Mouse (Mus musculus) ES-Bruce4 (cell line): ENCODE results near the gene Inpp5a. TPM values are rescaled to one million over a fixed set of nuclear protein-coding genes. Genes with fewer than 3 reads are reported as not detected.

Experiments used
- H3K27ac ChIP-seq: 2 replicates; pipeline ENCODE4 v1.5.1; 2012; ENCODE audit warnings: low read length, inconsistent platforms; ENCODE audit not compliant: insufficient read depth
- H3K27me3 ChIP-seq: 2 replicates; pipeline ENCODE4 v1.6.1; 2012; ENCODE audit warnings: mild to moderate bottlenecking, low read length, inconsistent platforms; ENCODE audit not compliant: control insufficient read depth, poor library complexity, insufficient read depth, severe bottlenecking
- H3K36me3 ChIP-seq: 2 replicates; pipeline ENCODE4 v1.6.1; 2012; ENCODE audit warnings: inconsistent platforms, mild to moderate bottlenecking, low read length, moderate library complexity; ENCODE audit not compliant: control insufficient read depth, poor library complexity, insufficient read depth, severe bottlenecking
- H3K4me1 ChIP-seq: one replicate; pipeline ENCODE4 v1.8.1; 2011; ENCODE audit warnings: low read length; ENCODE audit not compliant: control insufficient read depth, insufficient read depth
- H3K4me3 ChIP-seq: 2 replicates; pipeline ENCODE4 v1.5.1; 2011; ENCODE audit warnings: low read depth, mild to moderate bottlenecking, low read length
- H3K9ac ChIP-seq: 2 replicates; pipeline ENCODE4 v1.6.1; 2012; ENCODE audit warnings: low read depth, mild to moderate bottlenecking, inconsistent platforms; ENCODE audit not compliant: poor library complexity, severe bottlenecking
- H3K9me3 ChIP-seq: replicated peaks from 2 replicates; pipeline ENCODE4 v1.6.1; 2012; ENCODE audit warnings: mild to moderate bottlenecking, low read length, inconsistent platforms; ENCODE audit not compliant: control insufficient read depth, poor library complexity, insufficient read depth, severe bottlenecking
- CTCF ChIP-seq: IDR thresholded peaks from one replicate; pipeline ENCODE4 v1.8.1; 2011; ENCODE audit warnings: low read depth, low read length
- EP300 ChIP-seq: IDR thresholded peaks from 2 replicates; pipeline ENCODE4 v1.6.1; 2011; ENCODE audit warnings: low read depth, low read length; ENCODE audit not compliant: insufficient read depth
- POLR2A ChIP-seq: IDR thresholded peaks from one replicate; pipeline ENCODE4 v1.8.1; 2011; ENCODE audit warnings: low read length; ENCODE audit not compliant: insufficient read depth
- polyA plus RNA-seq: library from polyadenylated mRNA; stranded (reverse); fragments of >200 nt; gene quantifications from 2 replicates; pipeline ENCODE4 v1.2.4, GENCODE M21; 2011; ENCODE audit warnings: low read depth; ENCODE audit not compliant: missing spikeins, insufficient read depth, insufficient read length

Gene Inpp5a
- polyA plus RNA-seq, 1 experiment, result 37.6 TPM

DNA sequence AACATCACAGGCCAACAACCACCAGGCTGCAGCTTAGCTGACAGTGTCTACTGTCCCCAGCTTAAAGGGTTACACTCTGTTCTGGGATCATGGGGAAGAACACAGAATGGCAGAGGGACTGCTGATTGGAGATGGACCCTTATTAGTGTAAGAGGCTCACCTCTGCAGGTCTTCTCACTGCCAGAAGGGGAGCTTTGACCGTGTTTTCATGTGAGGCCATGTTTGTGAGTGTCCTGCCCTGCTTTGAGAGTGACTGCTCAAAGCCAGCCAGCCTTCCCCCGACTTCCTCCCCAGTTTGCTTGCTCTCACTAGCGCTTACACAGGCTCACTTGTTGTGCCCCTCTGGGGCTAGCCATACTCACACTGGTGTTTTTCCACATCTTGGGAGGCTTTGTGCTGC is 58.5 kb downstream of the Inpp5a start:
- Histone ChIP-seq H3K27me3 (no peaks in the 10 kb centered on the region), H3K36me3 (no peaks in the 10 kb centered on the region), H3K4me3 (no peak overlapping the region), H3K27ac (no peak overlapping the region), H3K9me3 (no peaks in the 10 kb centered on the region), H3K9ac (no peak overlapping the region), H3K4me1 (no peaks in the 10 kb centered on the region)
- TF ChIP-seq POLR2A (no peak), EP300 (no peak), CTCF (no peak)

DNA sequence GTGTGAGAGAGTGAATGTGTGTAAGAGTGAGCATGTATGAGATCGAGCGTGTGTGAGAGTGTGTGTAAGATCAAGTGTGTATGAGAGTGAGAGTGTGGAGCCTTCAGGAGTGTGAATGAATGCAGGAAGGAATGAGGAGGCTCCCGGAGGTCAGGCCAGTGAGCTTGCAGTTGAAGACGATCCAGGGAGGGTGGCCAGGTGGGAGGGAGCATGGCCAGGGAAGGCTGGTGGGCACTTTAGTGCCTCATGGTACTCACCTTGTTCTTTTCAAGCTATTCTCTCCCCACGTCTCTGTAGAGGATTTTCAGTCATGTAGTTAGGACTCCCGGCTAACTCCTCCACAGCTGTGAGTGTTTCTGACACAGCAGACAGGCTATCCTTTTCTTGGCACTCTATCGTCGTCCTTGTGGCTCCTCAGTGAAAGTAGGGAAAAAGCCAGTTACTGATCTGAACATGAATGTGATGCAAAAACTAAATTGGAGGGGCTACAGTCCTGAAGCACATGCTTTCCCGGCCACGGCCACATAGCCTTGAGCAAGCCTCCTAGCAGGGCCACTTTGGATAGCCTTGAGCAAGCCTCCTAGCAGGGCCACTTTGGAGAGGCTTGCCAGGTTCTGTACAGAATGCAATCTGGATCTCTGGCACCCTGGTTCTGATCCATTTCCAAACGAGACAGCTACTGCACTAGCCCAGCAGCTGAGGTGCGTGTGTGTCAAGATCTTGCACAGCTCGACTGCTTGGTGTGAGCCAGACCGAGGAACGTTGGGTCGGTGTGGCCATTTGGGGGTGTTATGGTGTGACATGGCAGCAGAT is 61.5 kb downstream of the Inpp5a start:
- Histone ChIP-seq H3K9me3 (no peaks in the 10 kb centered on the region), H3K27ac (no peak overlapping the region), H3K9ac (no peak overlapping the region), H3K36me3 (no peaks in the 10 kb centered on the region), H3K4me3 (no peak overlapping the region), H3K4me1 (no peaks in the 10 kb centered on the region), H3K27me3 (no peaks in the 10 kb centered on the region)
- no peak for TF ChIP-seq CTCF
- no peak for TF ChIP-seq EP300
- TF ChIP-seq POLR2A, result no peak

DNA sequence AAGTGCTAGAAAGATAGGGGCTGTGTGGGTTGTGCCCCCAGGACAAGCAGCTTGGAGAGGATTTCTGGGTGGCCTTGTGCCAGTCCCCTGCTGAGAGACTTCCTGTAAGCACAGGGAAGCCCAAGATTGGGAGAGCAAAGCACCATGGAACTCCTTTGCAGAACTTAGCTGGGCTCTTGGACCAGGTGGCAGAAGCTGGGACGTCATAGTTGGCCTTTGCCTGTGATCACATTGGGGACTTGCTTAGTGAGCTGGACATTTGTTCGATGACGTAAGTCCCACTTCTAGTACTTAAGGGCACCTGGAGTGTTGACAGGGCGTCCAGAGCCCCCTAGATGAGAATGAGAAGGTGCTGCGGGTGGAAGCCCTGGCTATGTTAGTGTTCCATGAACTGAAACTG is 62.8 kb downstream of the Inpp5a start:
- Histone ChIP-seq H3K9me3 (no peaks in the 10 kb centered on the region), H3K4me3 (no peak overlapping the region), H3K27me3 (no peaks in the 10 kb centered on the region), H3K9ac (no peak overlapping the region), H3K36me3 (no peaks in the 10 kb centered on the region), H3K27ac (no peak overlapping the region), H3K4me1 (no peaks in the 10 kb centered on the region)
- TF ChIP-seq CTCF (no peak), POLR2A (no peak), EP300 (no peak)

DNA sequence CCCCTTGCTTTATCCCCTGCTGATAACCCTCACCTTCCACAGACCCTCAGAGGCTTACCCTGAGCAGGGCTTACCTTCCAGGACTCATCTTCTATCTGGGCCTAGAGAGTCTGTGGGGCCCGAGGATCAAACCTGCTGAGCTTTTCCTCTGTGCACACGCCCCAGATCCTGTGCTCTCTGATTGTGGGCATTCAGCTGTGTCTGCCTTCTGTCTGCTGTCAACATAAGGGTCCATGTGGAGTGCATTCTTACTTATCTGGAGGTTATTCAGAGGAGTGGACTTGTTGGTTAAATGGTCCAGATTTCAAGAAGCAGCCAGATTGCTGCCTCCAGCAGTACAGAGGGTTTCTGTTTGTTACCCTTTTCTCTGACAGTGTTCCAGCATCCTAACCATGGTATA is 63.3 kb downstream of the Inpp5a start:
- TF ChIP-seq CTCF (no peak), EP300 (no peak), POLR2A (no peak)
- H3K9ac ChIP-seq, result no peak overlapping the region
- no peak overlapping the region for H3K27ac ChIP-seq

DNA sequence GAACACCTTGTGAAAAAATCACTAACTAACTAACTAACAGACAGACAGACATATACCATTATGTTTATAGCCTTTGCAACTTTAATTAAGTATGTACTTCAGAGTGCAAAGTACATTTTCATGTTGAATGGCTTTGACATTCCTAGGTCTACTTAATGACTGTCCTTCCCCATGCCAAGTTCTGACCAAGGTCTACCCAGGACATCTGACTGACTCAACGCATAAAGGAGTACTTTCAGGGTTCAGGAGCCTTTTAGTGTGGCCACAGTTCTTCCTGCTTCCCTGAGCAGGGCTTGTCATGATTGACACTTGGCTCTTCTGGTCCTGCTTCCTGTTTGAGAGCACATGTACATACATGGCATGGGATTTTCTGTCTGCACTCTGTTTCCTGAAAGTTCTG is 64.3 kb downstream of the Inpp5a start:
- no peaks in the 10 kb centered on the region for H3K27me3 ChIP-seq
- no peaks in the 10 kb centered on the region for H3K4me1 ChIP-seq
- H3K4me3 ChIP-seq, result no peak overlapping the region
- H3K36me3 ChIP-seq, result no peaks in the 10 kb centered on the region
- no peak overlapping the region for H3K27ac ChIP-seq
- no peaks in the 10 kb centered on the region for H3K9me3 ChIP-seq
- H3K9ac ChIP-seq, result no peak overlapping the region
- TF ChIP-seq POLR2A (no peak), CTCF (no peak), EP300 (no peak)

More for the DNA sequence above, 63.3 kb downstream of the Inpp5a start:
- H3K36me3 ChIP-seq, result no peaks in the 10 kb centered on the region
- no peak overlapping the region for H3K4me3 ChIP-seq
- no peaks in the 10 kb centered on the region for H3K4me1 ChIP-seq
- H3K27me3 ChIP-seq, result no peaks in the 10 kb centered on the region
- H3K9me3 ChIP-seq, result no peaks in the 10 kb centered on the region

DNA sequence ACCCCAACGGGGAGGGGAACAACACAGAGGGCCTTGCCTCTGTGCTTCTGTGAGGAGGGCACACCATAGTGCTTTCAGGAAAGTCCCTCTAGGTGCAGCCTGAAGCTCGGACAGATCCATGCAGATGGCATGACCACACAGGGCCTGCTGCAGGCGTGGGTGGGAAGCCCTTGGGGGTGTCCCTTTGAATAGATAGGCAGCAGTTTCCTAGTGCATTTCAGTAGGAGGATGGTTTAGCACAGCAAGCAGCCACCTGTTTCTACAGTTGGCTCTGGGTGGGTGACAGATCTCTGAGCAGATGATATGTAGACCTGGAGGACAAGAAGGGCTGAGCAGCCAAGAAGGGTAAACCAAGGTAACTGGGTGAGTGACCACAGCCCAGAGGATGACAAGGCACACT is 65.4 kb downstream of the Inpp5a start:
- no peak overlapping the region for H3K4me3 ChIP-seq
- H3K27ac ChIP-seq, result no peak overlapping the region
- no peaks in the 10 kb centered on the region for H3K36me3 ChIP-seq
- no peaks in the 10 kb centered on the region for H3K9me3 ChIP-seq
- H3K9ac ChIP-seq, result no peak overlapping the region
- no peaks in the 10 kb centered on the region for H3K27me3 ChIP-seq
- no peaks in the 10 kb centered on the region for H3K4me1 ChIP-seq
- TF ChIP-seq POLR2A (no peak), CTCF (no peak), EP300 (no peak)
